Mouse (Mus musculus) forebrain, postnatal 0 days (tissue): ENCODE results near the gene Pkn1. TPM values are rescaled to one million over a fixed set of nuclear protein-coding genes. Genes with fewer than 3 reads are reported as not detected.
A peak's percentile ranks its signal among the peaks of the same experiment; 100 is the strongest.

Source experiments
- ATAC-seq: fragments of 200-750 bp; cut with Nextera tagmentation; 2 replicates; pipeline ENCODE4 v1.8.0; 2017; ENCODE audit warnings: mild to moderate bottlenecking, moderate library complexity
- DNase-seq: peaks from one replicate; pipeline ENCODE4 v3.0.0-alpha.2; 2015
- H3K27ac ChIP-seq: fragments of 300-500 bp; sonication (generic); 2 replicates; pipeline ENCODE4 v1.5.1; 2014; ENCODE audit warnings: low read depth, mild to moderate bottlenecking, antibody characterized with exemption, low read length, moderate library complexity, mixed read lengths
- H3K27me3 ChIP-seq: fragments of 300-500 bp; sonication (generic); 2 replicates; pipeline ENCODE4 v1.6.1; 2014; ENCODE audit warnings: mild to moderate bottlenecking, low read length, mixed read lengths; ENCODE audit not compliant: insufficient read depth
- H3K36me3 ChIP-seq: fragments of 300-500 bp; sonication (generic); 2 replicates; pipeline ENCODE4 v1.6.1; 2014; ENCODE audit warnings: mild to moderate bottlenecking, moderate library complexity; ENCODE audit not compliant: insufficient read depth
- H3K4me1 ChIP-seq: fragments of 300-500 bp; sonication (generic); 2 replicates; pipeline ENCODE4 v1.6.1; 2014; ENCODE audit warnings: antibody characterized with exemption; ENCODE audit not compliant: insufficient read depth
- H3K4me2 ChIP-seq: fragments of 300-500 bp; sonication (generic); 2 replicates; pipeline ENCODE4 v1.6.1; 2014; ENCODE audit warnings: low read depth, mild to moderate bottlenecking, moderate library complexity
- H3K4me3 ChIP-seq: fragments of 300-500 bp; sonication (generic); 2 replicates; pipeline ENCODE4 v1.5.1; 2014; ENCODE audit warnings: low read depth, low read length, mixed read lengths
- H3K9ac ChIP-seq: fragments of 300-500 bp; sonication (generic); 2 replicates; pipeline ENCODE4 v1.6.1; 2014; ENCODE audit warnings: mild to moderate bottlenecking
- H3K9me3 ChIP-seq: fragments of 300-500 bp; sonication (generic); 2 replicates; pipeline ENCODE4 v1.6.1; 2016; ENCODE audit warnings: low read length
- CTCF ChIP-seq: sonication (generic); IDR thresholded peaks from 2 replicates; pipeline ENCODE4 v1.5.1; 2016; ENCODE audit warnings: antibody characterized with exemption, control low read depth, low read depth
- WGBS: fragments of 180-500 bp; shearing (Covaris S2); extraction: QIAGEN DNeasy Blood & Tissue Kit; methylation state at CpG from one replicate; pipeline ENCODE4 v1.1.7; 2014; 5-methylcytosine and 5-hydroxymethylcytosine counted together
- polyA plus RNA-seq: library from polyadenylated mRNA; unstranded; fragments of >200 nt; fragmentation: Nextera tagmentation; extraction: Ambion mirVana; gene quantifications from 2 replicates; pipeline ENCODE4 v1.2.1, GENCODE M21; 2015
- total RNA-seq: library from RNA; depleted of rRNA; stranded (reverse); fragments of >200 nt; gene quantifications from 2 replicates; pipeline ENCODE4 v1.2.3, GENCODE M21; 2014

Gene Pkn1
- total and polyA plus RNA-seq, 2 experiments from 2014 or later = 25.2 to 70.8 TPM

DNA sequence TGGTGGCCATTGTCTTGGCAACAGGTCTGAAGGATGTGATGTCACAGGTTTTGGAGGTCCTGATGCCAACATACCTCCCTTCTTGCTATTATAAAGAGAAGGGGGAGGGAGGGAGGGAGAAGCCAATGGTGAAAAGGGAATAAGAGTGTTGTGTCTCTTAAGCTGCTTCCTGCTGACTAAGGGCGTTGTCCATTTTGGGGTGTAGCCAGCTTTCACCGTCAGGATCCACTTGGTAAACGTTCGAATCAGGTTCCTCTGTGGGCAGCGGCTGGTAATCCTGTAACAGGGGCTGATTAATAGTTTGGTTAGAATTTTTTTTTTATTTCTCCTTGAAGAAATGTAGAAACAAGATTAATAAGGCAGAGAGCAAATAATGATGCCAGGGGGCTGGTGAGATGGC lies 59.3 kb downstream of the Pkn1 start:
- no peak for TF ChIP-seq CTCF
- no peak overlapping the region for H3K27ac ChIP-seq
- no peak for DNase-seq
- 0 out of 2 replicates have a peak, but pooled peaks cover 6% of the 10 kb centered on the region for H3K9me3 ChIP-seq
- no peaks in the 10 kb centered on the region for H3K36me3 ChIP-seq
- 66% methylated on average over 5 of the region's 5 CpGs for WGBS
- no peak for ATAC-seq
- no peak overlapping the region for H3K4me2 ChIP-seq
- H3K4me3 ChIP-seq = no peak overlapping the region
- no peak overlapping the region for H3K9ac ChIP-seq
- H3K27me3 ChIP-seq = no peaks in the 10 kb centered on the region
- no peaks in the 10 kb centered on the region for H3K4me1 ChIP-seq

DNA sequence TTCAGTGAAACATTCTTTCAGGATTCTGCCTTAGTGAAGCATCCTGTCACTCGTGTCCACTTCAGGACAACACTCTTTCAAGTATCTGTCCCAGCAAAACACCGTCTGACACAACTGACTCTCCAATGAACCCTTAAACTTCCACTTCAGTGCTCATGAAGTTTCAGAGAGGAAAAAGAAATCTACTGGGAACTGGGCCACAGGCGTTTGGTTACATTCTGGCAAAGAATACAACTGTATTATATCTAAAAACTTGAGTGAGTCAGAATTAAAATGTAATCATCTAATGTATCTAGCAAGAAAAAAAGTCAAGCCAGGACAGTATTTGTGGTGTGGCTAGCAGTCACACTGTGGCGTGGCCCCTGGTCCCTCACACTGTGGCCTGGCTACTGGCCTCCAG lies 60.1 kb downstream of the Pkn1 start:
- no peak overlapping the region for H3K4me2 ChIP-seq
- 64% methylated on average over 4 of the region's 4 CpGs for WGBS

DNA sequence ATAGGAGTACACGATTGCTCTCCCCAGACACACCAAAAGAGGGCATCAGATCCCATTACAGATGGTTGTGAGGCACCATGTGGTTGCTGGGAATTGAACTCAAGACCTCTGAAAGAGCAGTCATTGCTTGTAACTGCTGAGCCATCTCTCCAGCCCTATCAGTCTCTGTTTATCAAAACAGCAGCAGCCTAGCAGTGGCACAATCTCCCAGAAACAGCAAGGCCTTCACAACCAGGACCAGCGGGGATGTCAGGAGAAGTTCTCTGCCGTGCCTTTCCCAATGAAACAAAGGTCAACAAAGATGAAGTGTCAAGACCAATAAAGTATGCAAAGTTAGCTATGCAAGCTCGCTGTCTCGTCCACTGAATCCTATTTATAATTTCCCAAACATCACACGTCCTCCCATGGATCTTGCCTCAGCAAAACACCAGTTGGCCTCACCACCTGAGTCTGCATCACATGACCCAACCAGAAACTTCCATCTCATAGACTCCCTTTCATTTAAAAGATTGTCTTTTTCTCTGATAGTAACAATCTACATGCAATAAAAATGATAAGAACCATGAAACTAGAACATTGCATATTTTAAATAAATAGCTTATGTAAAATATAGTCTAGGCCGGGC lies 66.8 kb downstream of the Pkn1 start:
- H3K4me3 ChIP-seq = no peak overlapping the region
- ATAC-seq = no peak

More for the DNA sequence above, 60.1 kb downstream of the Pkn1 start:
- no peak for TF ChIP-seq CTCF
- no peak overlapping the region for H3K9ac ChIP-seq
- H3K36me3 ChIP-seq = no peaks in the 10 kb centered on the region
- no peak for ATAC-seq
- H3K4me3 ChIP-seq = no peak overlapping the region
- H3K27me3 ChIP-seq = no peaks in the 10 kb centered on the region
- 0 out of 2 replicates have a peak, but pooled peaks cover 6% of the 10 kb centered on the region for H3K9me3 ChIP-seq
- no peaks in the 10 kb centered on the region for H3K4me1 ChIP-seq
- no peak overlapping the region for H3K27ac ChIP-seq
- DNase-seq = no peak

DNA sequence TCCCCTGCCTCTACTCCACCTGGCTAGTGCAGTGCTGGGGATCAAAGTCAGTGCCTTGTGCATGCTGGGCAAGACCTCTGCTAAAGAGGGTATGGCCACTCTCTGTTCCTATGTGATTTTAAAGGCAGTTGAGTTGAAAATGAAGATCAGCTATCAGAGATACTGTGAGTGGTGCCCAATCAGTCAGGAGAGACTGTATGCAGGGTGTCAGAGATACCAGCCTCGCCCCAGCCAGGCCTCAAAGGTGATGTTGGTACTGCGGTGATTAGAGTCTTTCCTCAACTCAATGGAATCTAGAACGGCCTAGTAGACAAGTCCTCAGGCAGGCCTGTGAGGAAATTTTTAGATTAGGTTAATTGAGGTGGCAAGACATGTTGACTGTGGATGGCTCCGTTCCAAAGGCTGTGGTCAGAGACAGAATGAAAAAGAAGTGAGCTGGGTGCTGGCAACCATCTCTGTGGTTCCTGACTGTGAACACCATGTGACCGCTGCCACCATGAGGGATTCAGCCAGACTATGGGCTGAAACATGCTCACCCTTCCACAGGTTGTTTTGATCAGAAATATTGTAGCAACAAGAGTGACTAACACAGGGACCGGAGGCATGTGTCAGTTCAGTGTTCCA lies 73.2 kb downstream of the Pkn1 start:
- H3K4me3 ChIP-seq = no peak overlapping the region
- no peak for ATAC-seq

More for the DNA sequence above, 66.8 kb downstream of the Pkn1 start:
- no peaks in the 10 kb centered on the region for H3K27me3 ChIP-seq
- no peak for DNase-seq
- H3K36me3 ChIP-seq = no peaks in the 10 kb centered on the region
- TF ChIP-seq CTCF = no peak
- no peak overlapping the region for H3K27ac ChIP-seq
- WGBS = 87% methylated on average over 7 of the region's 7 CpGs
- H3K4me2 ChIP-seq = no peak overlapping the region
- no peaks in the 10 kb centered on the region for H3K4me1 ChIP-seq
- H3K9ac ChIP-seq = no peak overlapping the region
- 0 out of 2 replicates have a peak, but pooled peaks cover 6% of the 10 kb centered on the region for H3K9me3 ChIP-seq

DNA sequence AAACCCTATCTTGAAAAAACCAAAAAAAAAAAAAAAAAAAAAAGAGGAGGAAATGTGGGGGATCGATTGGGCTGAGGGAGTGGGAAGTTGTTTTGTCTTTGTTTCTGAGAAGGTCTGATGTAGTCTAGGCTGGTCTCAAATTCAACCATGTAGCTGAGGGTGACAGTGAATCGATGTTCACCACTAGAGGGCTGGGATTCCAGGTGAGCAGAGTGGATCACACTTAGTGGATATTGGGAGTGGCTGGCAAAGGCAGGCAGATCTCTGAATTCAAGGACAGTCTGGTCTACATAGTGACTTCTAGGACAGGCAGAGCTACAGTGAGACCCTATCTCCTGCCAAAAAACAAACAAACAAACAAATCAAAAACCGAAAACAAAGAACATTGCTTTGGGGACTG lies 74.2 kb downstream of the Pkn1 start:
- DNase-seq = peak; percentile 25
- Histone ChIP-seq H3K9ac (no peak overlapping the region), H3K27ac (no peak overlapping the region), H3K9me3 (no peaks in the 10 kb centered on the region), H3K4me1 (no peaks in the 10 kb centered on the region), H3K36me3 (no peaks in the 10 kb centered on the region), H3K27me3 (no peaks in the 10 kb centered on the region), H3K4me3 (no peak overlapping the region), H3K4me2 (no peak overlapping the region)
- WGBS = 57% methylated on average over 3 of the region's 3 CpGs
- peak; percentile 65 for TF ChIP-seq CTCF
- ATAC-seq = no peak

More for the DNA sequence above, 73.2 kb downstream of the Pkn1 start:
- no peak overlapping the region for H3K4me2 ChIP-seq
- 85% methylated on average over 6 of the region's 6 CpGs for WGBS
- H3K36me3 ChIP-seq = no peaks in the 10 kb centered on the region
- DNase-seq = no peak
- TF ChIP-seq CTCF = no peak
- H3K9me3 ChIP-seq = no peaks in the 10 kb centered on the region
- no peak overlapping the region for H3K9ac ChIP-seq
- no peak overlapping the region for H3K27ac ChIP-seq
- H3K27me3 ChIP-seq = no peaks in the 10 kb centered on the region
- no peaks in the 10 kb centered on the region for H3K4me1 ChIP-seq

DNA sequence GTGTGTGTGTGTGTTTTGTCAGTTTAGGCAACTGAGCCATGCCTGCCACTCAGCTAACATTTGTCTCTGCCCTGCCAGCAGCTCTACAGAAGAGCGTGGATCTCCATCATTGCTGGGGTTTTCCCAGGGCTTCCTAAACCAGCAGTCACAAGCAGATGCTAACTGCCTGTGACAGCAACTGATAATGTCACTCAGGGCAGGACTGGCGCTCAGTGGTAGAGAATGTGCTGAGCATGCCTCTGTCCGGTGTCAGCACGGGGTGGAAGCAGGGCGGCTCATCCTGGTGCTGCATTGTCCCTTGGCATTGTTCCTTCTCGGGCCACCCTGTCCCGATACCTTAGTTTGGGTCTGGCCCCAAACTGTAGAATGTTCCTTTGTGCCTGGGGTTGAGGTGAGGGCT lies 75.4 kb downstream of the Pkn1 start:
- H3K36me3 ChIP-seq = no peaks in the 10 kb centered on the region
- H3K27me3 ChIP-seq = no peaks in the 10 kb centered on the region
- no peak for TF ChIP-seq CTCF
- H3K4me1 ChIP-seq = no peaks in the 10 kb centered on the region
- H3K27ac ChIP-seq = no peak overlapping the region
- WGBS = 88% methylated on average over 7 of the region's 7 CpGs
- no peak overlapping the region for H3K9ac ChIP-seq
- no peak for ATAC-seq
- H3K9me3 ChIP-seq = no peaks in the 10 kb centered on the region
- no peak overlapping the region for H3K4me2 ChIP-seq
- no peak overlapping the region for H3K4me3 ChIP-seq
- DNase-seq = no peak

DNA sequence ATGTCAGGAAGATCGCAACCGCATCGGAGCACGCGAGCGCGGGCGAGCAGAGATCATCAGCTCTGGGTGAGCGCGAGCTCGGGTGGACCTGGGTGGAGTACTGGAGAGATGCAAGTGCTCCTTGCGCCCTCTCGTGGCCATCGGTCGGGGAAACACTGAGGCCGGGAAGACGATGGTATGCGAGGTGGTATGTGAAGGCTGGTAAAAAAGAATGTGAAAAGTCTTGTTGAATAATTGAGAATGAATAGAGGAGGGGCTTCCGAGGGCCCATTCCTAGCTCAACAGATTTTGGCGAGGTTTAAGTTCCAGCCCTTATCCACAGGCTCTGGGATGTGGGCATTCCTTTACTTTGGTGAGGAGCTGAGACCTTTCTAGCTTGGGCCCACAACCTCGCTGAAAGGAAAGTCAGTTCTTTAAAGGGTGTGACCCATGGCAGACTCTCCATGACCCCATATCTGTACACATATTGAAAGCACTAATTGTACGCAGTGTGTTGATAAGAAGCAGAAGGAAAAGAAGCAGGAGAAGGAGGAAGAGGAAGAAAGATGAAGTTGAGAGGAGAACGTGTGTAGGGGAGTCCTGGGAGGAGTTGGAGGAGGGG lies 76.5 kb downstream of the Pkn1 start:
- peak overlapping the region; percentile 82 for H3K4me2 ChIP-seq
- H3K36me3 ChIP-seq = no peaks in the 10 kb centered on the region
- H3K9ac ChIP-seq = peak overlapping the region; percentile 65
- ATAC-seq (peak; percentile 96), DNase-seq (peak; percentile 89)
- no peak overlapping the region for H3K27ac ChIP-seq
- peak overlapping the region; percentile 42 for H3K4me3 ChIP-seq
- no peaks in the 10 kb centered on the region for H3K9me3 ChIP-seq
- TF ChIP-seq CTCF = peak; percentile 94
- WGBS = 11% methylated on average over 23 of the region's 23 CpGs
- H3K4me1 ChIP-seq = no peaks in the 10 kb centered on the region
- no peaks in the 10 kb centered on the region for H3K27me3 ChIP-seq
